Mouse (Mus musculus) layer of hippocampus, postnatal 25 days (tissue): ENCODE data around the gene Rbak. TPM values are rescaled to one million over a fixed set of nuclear protein-coding genes. Genes with fewer than 3 reads are reported as not detected.
"Not testable (repeated sequence)": the region's sequence is repeated elsewhere in the genome, so short reads cannot be mapped to it uniquely, and the experiment has no call there.

Source experiments
- DNase-seq, 2 experiments: peaks; one replicate each; pipeline ENCODE4 v3.0.0; 2022; ENCODE audit warnings: mixed read lengths in 2 of 2, low spot score in 1 of 2; ENCODE audit errors: extremely low spot score in 1 of 2
- total RNA-seq, 2 experiments: library from RNA; stranded (reverse); gene quantifications; 2 replicates each; pipeline ENCODE4 v1.2.3; 2021

Gene Rbak
- 10 to 100 TPM; 12.8 to 15.2 TPM for total RNA-seq

GRCm38 (mm10) chr5:143180255-143181076 lies at the start of gene Rbak, which contains the start of gene Spdye4b:
Gene Rbak (minus strand): TSS chr5:143180775.
Gene Spdye4b (plus strand): TSS chr5:143181017.
- peak; percentile 77 to 79 for DNase-seq

DNA sequence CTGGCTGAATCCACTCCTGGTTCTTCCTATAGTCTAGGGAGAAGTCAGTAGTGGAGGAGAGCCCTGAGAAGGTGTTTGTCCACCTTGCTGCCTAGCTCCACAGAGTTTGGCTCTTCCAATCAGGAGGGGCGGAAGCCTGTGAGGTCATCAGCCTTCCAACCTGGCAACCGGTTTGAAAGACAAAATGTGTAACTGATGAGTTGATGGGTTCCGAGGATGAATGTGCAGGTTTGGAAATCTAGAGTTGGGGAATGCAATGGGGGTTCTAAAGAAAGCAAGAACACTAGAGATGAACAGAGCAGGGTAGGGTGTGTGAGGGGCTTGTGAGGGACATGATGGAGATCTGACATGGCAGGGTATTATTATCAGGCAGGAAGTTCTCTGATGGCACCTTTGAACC lies 46.2 kb upstream of the Rbak start, which contains the start of gene Spdye4a:
TSS of gene Spdye4a (minus strand) at position 101 of the 400 bp plus-strand sequence.
- DNase-seq: no peak

DNA sequence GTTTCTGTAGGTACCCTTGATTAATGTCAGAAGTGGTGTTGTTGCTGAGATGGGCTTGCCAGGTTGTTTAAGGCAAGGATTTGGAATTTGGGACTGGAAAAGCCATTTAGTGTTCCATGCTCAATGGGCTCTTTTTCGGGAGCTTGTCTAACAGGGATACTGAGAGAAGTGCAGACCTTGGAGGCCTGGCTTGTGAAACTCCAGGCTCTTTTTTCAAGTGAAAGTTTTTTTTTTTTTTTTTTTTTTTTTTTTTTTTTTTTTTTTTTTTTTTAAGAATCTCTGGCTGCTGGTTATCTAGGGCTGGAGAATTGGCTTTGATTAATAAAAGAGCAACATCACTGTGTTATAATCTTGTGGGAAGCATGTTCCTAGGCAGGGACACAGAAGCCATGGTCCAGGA lies 41.7 kb upstream of the Rbak start:
- DNase-seq: no peak

- no peak for DNase-seq
Measured at GRCm38 (mm10) chr5:143220996-143221395, 40.4 kb upstream of the Rbak start.

- DNase-seq: no peak
Measured at GRCm38 (mm10) chr5:143213832-143214231, 33.3 kb upstream of the Rbak start.

GRCm38 (mm10) chr5:143205015-143205414 lies 24.4 kb upstream of the Rbak start:
- no peak for DNase-seq

- no peak for DNase-seq
Measured at GRCm38 (mm10) chr5:143196506-143196905, 15.9 kb upstream of the Rbak start.

DNA sequence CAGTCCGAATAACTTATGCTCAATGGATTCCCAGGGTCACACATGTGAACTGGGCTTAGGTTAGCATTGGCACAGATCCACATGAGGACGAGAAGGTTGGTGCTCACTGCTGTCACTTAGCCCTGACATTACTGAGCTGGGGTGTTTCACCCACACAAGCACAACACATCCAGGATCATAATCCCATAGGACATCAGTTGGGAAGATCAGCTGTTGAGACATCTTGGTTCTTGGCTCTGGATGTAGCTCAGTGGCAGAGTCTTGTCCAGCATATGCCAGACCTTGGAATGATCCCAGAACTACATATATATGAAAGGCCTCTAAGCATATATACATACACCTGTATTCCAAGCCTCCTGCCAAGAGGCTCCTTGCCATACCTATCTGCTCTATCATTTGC lies 14.6 kb upstream of the Rbak start:
- no peak for DNase-seq

DNA sequence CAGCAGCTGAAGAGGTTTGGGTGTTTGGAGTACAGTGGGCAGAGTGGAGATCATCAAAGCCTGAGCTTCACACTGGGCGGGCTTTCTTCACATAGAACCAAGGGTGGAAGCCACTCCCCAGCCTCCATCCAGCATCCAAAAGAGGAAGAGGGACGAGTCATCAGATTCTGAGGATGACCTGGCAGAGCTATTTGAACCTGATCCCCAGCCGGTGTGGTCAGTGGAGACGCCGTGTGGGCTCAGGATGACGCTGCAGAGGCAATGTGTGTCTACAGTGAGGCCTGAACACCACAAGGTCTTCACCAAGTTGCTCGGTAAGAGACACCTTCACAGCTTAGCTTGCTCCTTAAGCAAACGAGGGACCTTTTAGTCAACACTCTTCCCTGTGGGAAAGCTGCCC lies 14.2 kb upstream of the Rbak start:
- not testable (repeated sequence) for DNase-seq

GRCm38 (mm10) chr5:143192806-143193205 lies 12.2 kb upstream of the Rbak start:
- no peak for DNase-seq

DNA sequence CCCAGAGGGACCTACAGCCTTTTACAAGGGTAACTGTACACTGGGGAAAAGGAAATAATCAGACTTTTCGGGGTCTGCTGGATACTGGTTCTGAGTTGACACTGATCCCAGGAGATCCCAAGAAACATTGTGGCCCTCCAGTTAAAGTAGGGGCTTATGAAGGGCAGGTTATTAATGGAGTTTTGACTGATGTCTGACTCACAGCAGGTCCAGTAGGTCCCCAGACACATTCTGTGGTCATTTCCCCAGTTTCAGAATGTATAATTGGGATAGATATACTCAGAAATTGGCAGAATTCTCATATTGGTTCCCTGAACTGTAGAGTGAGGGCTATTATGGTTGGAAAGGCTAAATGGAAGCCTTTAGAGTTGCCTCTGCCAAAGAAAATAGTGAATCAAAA lies 7.4 kb upstream of the Rbak start:
- DNase-seq: not testable (repeated sequence)

GRCm38 (mm10) chr5:143179179-143179578 lies 1.4 kb downstream of the Rbak start:
- no peak for DNase-seq

DNA sequence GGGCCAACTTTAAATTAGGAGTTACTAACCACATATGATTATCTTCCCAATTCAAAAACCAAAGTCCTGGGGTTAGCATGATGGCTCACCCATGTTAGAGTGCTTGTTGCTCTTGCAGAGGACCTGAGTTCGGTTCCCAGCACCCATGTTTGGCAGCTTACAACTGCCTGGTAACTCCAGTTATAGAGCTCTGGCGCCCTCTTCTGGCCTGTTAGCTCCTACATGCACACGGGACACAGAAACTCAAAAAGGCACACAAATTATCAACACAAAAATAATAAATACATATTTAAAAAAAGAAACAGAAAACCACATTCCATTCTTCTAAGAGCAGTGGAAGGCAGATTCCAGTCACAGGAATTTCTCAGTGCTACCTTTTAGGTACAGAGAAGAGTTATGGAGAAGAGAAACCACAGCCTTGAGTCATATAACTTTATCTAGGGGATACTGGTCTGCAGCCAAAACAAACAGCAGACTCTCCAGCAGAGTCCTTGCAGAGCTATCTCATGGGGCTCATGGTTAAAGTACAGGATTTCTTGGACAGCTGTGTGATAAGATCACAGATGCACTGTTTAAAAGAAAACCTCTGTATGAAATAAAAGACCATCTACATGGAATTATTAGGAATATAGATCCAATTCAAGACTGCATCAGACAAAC lies 2.9 kb downstream of the Rbak start:
- DNase-seq: no peak

- no peak for DNase-seq
Measured at GRCm38 (mm10) chr5:143175970-143176369, 4.6 kb downstream of the Rbak start.

- no peak for DNase-seq
Measured at GRCm38 (mm10) chr5:143165508-143166070, 15.0 kb downstream of the Rbak start.

- DNase-seq: no peak
Measured at GRCm38 (mm10) chr5:143155534-143155933, 25.0 kb downstream of the Rbak start.

GRCm38 (mm10) chr5:143153756-143154155 lies 26.8 kb downstream of the Rbak start:
- DNase-seq: no peak

DNA sequence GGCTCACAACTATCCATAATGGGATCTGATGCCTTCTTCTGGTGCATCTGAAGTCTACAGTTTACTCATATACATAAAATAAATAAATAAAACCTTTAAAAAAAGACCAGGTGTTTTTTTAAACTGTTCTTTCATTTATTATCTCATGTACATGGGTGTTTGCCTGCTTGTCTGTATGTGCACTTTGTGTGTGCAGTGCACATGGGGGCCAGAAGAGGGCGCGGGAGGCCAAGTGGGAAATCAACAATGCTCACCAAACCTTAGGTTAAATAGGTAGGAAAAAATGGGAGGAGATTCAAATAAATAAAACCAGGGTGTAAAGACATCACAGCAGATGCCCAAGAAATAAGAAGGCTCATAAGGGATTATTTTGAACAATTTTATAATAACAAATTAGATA lies 30.5 kb downstream of the Rbak start:
- DNase-seq: no peak

- DNase-seq: no peak
Measured at GRCm38 (mm10) chr5:143149536-143149935, 31.0 kb downstream of the Rbak start.

DNA sequence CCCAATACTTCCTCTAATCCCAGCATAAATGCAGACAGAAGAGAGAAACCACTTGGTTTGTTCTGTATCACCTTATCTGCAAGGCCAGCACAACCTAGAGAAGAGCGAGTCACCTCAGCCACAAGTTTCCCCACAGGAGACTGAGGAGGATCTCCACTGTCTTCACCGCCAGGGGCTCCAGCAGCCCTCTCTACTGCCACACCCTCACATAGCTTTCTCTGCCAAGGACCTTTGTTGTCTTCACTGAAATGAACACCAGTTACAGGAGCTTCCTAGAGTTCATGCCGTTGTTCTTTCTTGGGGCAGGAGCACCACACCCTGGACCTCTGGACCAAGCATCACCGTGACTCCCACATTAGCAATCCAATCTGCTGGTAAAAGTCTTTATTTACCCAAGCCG lies 31.9 kb downstream of the Rbak start:
- DNase-seq: no peak

- DNase-seq: no peak
Measured at GRCm38 (mm10) chr5:143147481-143147880, 33.1 kb downstream of the Rbak start, which contains the start of gene Olfr718-ps1. Gene Olfr718-ps1 (minus strand): TSS chr5:143147581.
